Mouse (Mus musculus) thymus, postnatal 25 days (tissue): Measurements from ENCODE around the gene Ankrd12.

Experiments
- DNase-seq: peaks from one replicate; pipeline ENCODE4 v3.0.0; 2022

Gene Ankrd12

DNA sequence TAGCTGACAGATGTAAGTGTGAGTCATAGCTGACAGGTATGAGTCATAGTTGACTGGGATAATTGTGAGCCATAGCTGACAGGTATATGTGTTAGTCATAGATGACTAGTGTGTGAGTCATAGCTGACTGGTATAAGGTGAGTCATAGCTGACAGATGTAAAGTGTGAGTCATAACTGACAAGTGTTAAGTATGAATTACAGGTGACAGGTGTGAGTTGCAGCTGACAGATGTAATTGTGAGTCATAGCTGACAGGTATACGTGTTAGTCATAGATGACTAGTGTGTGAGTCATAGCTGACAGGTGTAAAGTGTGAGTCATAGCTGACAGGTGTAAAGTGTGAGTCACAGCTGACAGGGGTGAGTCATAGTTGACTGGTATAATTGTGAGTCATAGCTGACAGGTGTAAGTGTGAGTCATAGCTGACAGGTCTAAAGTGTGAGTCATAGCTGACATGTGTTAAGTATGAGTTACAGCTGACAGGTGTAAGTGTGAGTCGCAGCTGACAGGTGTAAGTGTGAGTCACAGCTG lies 115.2 kb downstream of the Ankrd12 start:
- no peak for DNase-seq

DNA sequence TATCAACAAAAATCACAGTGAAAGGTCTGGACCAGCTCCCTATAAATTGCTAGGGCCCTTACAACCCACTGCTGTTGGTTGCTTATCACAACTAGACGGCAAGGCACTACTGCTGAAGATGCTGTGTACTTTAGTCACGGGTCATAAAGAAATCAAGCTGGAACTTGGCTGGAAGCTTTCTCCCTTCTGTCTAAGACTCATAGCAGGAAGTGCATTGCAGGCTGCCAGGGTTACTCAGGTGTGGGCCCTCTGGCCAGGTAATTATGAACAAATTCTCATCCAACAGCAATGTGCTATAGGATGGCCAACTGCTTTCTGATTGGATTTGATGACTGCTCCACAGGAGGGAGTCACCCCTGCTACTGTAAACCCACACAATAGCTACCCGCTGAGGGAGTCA lies 117.9 kb downstream of the Ankrd12 start:
- DNase-seq, result no peak

DNA sequence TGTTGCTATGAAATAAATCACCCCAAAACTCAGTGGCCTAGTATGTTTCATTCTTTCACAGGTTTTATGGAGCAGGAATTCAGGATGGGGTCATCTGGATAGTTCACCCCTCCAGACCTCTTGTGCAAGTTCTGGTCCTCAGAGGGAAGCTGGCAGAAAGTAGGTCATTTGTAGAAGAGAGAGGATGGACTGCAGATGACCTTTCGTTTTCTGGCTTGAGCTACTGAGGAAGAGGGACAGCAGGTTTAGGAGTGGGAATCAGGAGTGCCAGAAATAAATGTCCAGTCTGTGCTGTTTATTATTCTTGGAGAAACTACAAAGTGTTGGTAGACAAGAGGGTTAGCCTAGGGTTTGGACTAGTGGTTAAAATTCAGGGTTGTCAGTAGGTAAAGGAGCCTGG lies 118.5 kb downstream of the Ankrd12 start:
- no peak for DNase-seq

DNA sequence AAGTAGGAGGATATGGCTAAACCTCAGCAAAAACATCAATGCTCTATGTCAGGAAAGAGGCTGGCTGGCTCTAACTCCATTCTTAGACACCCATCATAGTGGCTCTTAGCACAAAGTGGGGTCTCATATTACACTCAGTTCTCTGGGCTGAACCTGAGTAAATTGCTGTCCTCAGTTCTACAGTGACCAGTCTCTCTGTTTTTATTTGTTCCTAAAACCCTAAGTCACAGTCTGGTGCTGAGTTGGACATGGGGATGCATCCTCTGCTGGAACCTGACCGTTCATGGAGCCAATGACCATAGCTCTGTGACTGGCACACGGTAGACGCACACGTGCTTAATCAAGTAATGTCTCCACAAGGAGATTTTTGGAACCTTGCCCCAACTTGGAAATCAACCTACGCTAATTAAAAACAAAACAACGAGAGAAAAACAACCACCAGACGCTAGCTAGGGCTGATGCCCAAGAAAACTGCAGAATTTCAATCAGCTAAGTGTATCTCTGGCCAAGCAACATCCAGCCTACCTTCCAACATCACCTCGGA lies 119.0 kb downstream of the Ankrd12 start:
- DNase-seq, result no peak

DNA sequence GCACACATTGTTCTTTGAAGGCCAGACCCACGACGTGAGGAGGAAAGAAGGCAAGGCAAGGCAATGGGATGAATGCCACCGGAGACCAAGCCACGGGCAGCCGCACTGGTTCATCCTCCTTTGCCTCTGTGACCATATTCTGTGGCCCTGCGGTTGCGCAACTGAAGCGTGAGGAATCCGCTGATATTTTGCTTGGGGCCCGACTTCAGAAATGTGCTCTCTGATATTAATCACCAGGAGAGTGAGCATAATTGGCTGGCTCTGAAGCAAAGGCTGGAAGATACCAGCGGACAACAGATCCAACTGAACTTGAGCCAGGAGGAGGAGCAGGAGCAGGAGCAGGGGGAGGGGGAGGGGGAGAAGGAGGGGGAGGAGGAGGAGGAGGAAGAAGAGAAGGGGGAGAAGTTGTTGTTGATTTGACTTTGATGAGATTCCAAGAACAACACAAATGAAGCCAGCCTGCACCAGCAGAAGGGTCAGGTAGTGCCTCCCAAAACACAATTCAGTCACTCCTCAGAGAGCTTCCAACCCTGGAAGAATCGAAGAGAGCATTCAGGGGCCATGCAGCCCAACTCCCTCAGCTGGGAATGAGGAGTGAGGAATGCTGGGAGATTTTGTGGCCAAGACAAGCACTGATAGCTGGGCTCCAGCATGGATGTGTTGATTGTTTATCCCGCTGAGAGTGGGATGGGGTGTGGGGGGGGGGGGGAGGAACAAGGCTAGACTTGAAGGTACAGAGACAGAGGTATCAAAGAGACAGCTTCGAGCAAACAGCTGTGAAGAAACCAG lies 119.7 kb downstream of the Ankrd12 start:
- no peak for DNase-seq

DNA sequence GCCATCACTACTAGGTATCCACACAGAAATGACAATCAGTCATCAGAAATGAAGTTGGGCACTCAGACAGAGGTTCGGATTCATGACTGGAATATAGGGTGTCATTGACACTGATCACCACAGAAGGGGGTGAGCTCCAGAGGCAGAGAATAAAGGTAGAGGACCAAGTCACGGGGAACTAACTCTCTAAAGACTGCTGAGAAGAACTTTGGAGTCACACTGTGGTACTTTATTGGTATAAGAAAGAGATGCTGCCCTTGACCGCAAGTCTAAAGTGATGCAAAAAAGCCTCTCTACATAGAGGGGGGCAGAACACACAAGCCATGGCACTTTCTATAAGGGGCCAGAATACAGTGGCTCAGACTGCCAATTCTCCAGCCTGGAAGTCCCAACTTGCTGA lies 120.7 kb downstream of the Ankrd12 start:
- DNase-seq, result no peak

DNA sequence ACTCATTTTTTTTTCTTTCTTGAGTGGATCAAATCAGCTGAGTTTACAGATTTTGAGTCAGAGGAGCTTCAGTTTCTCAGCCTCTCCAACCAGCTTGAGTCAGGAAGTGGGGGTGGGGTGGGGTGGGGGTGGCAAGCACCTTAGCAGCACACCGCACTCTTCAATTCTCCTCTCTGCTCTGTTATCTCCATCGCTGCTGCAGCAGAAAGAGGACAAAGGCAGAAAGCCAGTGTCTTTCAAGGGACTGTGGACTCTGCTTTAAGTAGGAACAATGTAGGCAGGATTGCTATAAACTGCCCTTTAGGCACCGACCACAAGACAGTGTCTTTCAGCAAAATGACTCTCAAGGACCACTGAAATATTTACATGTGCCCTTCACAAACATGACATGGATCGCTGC lies 122.9 kb downstream of the Ankrd12 start:
- peak; percentile 30 for DNase-seq

DNA sequence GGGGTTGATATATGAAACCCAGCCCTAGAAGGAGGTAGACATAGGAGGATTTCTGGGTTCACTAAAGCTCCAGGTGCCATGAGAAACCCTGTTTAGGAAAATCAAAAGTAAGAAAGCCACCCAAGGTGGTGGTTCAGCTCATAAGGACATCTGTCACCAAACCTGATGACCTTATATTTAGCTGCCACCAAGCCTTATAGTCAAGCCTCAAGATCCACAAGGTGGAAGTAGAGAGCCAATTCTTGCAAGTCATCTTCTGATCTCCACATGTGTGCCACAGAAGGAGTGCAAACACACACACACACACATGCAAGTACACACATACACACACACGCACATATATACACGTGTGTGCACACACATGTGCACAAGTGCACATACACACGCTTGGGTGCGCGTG lies 124.8 kb downstream of the Ankrd12 start:
- peak; percentile 30 for DNase-seq

DNA sequence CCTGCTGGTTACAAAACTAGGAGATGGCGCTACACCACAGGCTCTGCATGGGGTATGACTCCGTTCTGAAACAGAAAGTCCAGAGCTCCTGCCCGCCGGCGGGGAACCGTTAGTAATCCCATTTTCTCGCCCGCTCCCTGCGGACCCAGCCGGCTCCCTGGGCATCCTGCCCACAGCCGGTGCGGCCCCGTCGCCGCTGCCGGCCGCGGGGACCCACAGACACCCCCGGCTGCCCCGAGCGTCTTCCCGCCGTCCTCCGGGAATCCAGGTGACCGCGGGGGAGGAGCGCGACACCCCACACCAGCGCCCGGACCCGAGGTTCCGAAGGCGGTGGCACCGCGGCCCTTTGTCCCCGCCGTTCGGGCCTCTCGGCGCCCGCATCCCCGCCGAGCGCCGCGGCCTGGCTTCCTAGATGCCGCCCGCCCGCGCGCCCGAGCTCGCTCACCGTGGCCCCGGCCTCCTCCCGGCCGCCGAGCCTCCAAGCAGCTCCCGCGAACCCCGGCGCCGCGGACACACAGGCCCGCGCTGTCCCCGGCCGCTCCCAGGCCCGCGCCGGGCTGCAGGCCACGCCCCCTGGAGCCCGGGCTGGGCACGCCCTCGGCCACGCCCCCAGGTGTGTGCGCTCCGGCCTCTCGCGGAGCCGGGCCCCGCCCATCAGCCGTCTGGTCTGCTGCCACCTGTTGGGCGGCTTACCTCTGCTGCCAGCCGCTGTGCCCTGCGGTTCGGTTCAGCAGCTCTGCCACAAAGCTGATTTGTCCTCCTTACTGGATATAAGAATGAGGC lies 126.1 kb downstream of the Ankrd12 start, which contains the start of gene Twsg1:
Gene Twsg1, minus strand, starts transcription at position 605 of the 783 bp plus-strand sequence.
- peak; percentile 98 for DNase-seq

DNA sequence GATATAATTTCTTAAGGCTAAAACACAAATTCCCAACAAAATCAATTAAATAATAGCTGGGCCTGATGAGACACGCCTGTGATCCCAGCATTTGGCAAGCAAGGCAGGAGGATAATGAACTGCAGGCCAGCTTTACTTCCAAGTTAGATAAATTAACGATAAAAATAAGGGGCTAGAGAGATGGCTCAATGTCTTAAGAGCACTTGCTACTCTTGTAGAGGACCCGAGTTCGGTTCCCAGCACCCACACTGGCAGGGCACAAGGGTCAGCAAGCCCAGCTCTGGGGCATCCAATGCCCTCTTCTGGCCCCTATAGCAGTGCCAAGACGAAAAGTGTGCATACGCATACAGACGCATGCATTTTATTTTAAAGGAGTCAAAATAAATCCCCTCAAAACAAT lies 126.7 kb downstream of the Ankrd12 start:
- no peak for DNase-seq

DNA sequence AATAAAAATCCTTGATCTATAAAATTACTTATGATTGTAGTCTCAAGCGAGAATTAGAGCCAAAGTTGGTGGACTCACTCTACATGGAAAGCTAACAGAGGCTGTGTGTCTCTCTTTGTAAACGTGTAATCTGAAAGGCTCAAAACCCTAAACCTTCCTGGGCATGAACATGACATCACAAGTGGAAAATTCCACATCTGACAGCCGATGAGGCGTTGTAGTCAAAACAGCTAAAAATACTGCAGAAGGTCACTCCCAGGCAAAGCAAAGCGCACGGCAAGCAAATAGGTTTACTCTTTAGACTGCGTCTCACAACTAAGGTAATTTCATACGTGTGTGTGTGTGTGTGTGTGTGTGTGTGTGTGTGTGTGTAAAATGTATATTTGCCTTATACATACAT lies 129.6 kb downstream of the Ankrd12 start:
- DNase-seq, result no peak

DNA sequence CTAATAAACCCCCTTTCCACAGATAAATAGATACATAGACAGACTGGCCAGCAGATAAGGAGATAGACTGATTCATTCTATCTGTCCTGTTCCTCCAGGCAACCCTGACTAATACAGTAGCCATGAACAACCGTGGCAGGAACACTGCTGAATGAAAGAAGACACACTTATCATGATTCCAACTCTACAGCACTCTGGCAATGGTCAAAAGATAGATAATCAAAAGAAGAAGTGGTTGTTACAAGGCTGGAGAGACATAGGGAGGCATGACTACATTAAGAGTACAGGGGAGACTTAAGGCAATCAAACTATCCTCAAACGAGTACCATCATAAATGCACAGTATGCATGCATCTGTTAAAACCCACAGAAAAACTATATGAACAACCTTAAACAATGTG lies 131.5 kb downstream of the Ankrd12 start:
- no peak for DNase-seq

DNA sequence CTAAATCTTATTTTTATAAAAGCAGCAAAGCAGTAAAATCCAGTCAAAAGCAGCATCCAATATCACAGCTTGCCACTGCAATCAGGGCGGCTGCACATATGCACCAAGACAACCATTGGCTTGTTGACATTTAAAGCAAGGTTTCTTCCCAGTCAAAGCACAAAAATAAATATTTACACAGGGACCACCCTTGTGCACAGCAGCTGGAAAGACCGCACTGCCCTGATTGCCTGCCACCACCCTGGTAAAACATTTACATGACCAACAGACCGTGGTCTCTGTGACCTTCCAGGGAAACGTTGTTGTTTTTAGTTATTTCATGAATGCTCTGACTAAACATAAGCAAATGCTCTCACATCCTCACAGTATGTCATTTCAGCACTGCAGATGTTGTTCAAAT lies 134.5 kb downstream of the Ankrd12 start:
- DNase-seq, result no peak

DNA sequence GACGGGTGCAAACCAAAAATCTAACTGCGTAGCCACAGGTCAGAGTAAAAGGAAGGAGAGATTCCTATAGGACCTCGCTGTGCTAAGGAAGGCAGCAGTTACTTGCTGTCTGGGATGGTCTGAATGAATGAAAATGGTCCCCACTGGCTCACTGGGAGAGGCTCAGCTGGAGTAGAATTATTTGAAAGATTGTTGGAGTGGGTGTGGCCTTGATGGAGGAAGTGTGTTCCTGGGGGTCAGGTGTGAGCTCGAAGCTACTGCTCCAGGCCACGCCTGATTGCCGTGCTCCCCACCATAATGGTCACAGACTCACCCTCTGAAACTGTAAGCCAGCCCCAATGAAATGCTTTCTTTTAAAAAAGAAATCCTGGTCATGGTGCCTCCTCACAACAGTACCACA lies 135.6 kb downstream of the Ankrd12 start:
- DNase-seq, result no peak

DNA sequence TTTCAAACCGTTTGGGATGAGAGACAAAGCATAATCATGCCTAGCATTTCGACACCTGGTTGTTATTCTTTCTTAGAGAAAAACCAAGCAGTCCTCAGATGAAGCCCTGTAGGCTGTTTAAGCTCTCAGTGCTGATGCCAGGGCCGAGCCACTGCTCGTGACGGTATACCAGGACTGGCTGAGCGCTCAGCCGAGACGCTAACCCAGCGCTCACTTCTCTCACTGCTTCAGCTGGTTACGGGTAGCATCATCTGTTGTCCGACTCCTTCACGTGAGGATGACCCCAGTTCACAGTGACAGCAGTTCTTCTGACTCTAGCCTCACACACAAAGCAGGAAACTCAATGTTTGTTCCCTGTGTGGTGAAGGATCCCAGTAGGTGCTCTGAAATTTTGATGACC lies 136.7 kb downstream of the Ankrd12 start:
- DNase-seq, result no peak

DNA sequence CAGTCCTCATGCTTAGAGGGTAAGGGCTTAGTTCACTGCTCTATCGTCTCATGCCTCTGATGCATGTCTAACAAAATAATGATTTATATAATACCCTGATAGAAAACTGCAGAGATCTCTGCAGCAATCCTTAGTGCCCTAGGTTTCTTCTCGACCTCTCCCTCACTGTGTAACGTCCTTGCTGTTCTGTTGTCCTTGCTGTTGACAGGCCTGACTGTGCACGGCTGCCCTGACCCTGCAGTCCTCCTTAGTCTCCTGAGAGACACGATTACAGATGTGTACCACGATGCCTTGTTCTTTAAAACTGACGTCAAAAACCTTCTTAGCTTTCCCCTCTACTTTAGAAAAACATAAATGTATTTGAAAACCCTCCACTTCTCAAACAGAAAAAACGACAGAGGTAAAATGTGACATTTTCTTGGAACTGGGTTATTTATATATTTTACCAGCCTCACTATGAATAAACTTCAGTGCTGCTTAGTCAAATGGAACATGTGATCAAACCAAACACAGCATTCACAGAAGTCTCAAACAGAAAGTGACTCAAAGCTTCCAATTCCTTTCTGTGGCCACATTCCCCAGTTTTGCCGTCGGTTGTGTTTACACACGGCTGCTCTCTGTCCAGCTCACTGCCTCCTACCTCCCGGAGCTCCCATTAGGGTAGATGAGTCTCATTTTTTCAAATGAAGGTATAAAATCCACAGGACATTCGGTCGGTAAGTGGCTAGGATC lies 137.3 kb downstream of the Ankrd12 start:
- DNase-seq, result no peak

DNA sequence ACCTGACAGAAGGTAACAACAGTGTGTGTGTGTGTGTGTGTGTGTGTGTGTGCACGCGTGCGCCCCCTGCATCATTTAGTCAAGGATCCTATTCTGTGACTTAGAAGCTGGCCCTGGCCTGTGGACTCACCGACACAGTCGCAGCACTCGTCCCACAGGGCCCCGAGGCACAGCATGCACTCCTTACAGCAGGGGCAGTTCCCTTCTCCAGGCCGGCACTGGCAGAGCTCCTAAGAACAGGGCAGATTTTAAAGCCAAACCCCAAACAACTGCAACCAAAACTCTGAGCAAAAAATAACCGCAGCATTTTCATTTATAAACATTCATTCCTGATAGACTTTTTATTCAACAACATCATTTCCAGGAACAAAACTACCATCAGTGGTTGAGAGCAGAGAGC lies 139.2 kb downstream of the Ankrd12 start:
- no peak for DNase-seq

DNA sequence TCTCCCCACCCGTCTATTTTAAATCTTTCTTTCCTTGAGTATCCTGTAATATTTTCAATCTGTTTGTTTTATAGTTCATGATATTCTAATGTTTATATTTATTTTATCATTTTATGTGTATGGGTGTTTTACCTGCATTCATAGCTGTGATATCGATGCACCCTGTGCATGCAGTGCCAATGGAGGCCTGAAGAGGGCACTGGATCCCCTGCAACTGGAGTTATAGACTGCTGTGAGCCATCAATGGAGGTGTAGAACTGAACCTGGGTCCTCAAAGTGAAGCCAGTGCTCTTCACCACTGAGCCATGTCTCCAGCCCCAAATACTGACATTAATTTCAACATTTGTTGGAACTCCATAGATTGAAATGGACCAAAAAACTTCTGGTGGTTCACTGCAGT lies 143.1 kb downstream of the Ankrd12 start:
- DNase-seq, result peak; percentile 46

DNA sequence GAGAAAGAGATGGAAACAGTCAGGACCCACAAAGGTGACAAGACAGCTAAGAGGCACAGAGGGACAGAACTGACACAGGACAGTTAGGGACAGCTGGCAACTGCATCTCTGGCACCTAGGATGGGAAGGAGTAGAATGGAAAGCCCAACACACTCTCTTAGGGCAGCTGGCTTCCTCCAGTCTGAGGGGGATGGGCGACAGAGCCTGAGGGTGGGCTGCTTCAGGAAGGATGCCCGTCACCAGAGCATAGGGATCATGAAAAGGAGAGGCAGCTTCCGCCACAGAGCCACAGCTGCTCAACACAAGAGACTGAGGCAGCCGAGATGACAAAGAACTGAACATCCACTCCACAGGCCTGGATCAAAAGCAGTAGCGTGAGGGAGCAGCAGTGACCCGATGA lies 145.4 kb downstream of the Ankrd12 start:
- DNase-seq, result no peak

DNA sequence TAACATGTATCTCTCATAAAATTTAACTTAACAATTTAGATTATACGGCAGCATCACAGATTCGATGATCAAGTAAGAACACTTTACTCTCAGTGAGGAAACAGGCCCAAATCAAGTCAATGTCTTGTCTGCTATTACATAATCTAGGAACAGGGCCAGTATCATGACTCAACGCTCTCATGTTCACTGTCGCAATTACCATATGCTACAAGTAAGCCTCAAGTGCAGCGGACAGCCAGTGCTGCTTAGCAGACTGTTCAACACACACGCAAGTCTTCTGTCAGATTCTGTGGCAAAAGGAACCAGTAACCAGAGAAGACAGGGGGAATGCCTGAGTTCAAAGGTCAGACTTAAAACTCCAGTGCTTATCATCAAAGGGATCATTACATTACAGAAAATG lies 145.9 kb downstream of the Ankrd12 start:
- DNase-seq, result no peak

DNA sequence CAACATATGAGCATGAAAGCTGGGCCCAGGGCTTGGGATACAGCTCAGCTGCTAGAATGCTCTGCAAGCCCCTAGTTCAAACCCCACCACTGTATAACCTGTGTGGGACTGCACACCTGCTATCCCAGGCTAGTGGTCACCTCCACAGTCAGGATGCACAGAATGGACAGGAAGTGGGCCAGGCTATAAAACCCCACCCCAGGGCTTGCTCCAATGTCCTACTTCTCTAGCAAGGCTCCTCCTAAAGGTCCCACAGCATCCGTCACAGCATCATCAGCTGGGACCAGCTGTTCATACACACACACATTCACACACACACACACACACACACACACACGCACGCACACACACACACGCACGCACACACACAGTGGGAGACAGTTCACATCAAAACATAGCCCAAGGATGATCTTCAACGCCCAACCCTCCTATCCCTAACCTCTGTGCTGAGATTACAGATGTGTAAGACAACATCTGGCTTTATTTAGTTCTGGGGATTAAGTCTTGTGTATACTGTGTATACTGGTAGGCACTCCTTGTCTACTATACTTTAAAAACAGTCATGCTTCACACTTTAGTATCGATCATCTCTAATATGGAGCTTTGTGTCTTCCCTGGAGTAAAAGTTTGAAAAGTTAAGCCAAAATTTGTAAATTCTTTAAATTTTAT lies 146.6 kb downstream of the Ankrd12 start:
- DNase-seq, result no peak

DNA sequence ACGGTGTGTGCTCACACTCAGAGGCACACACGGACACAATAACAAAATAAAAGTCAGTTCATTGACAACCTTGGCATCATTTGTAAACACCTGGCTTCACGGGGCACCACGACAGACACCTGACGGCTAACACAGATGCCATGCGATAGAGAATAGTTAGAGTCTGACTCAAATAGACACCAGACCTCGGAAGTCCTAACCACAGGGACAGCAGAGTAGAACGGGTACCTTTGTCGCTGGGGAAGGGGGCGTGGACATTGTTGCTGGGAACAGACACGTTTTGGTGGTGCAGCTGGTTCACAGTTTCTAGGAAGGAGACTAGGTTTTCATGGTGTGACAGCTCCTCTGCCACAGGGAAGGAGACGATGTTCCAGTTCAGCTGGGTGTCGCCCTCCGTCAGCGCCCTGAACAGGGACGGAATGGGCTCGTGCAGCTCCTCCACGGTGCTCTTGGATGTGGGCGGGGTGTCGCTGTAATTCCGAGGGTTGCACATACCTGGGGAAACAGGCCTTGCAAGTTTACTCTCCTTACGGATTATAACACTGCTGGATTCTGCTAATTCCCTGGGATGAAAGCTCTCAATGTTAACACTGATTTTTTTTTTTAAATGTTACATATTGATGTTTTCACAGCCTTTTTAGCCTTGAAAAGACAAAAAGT lies 147.4 kb downstream of the Ankrd12 start:
- peak; percentile 23 for DNase-seq
